Mouse (Mus musculus) heart, adult 2 months (tissue): Measurements from ENCODE around the gene Cyp1a2.

Experiments used
- CTCF ChIP-seq: fragments of 200-600 bp; IDR thresholded peaks from 2 replicates; pipeline ENCODE4 v1.8.1; 2022; ENCODE audit warnings: antibody characterized with exemption, mild to moderate bottlenecking, moderate library complexity
- EP300 ChIP-seq: fragments of 200-500 bp; IDR thresholded peaks from 2 replicates; pipeline ENCODE4 v1.6.1; 2011; ENCODE audit warnings: low read depth, low read length, control low read depth; ENCODE audit not compliant: insufficient read depth

GRCm38 (mm10) chr9:57694108-57694507 lies 10.6 kb upstream of the Cyp1a2 start:
- TF ChIP-seq CTCF (no peak), EP300 (0 out of 2 replicates have a peak, but pooled peaks have one; percentile 32)
